Mouse (Mus musculus) neural tube, embryonic 12.5 days (tissue): ENCODE results near the gene Atg3. TPM values are rescaled to one million over a fixed set of nuclear protein-coding genes. Genes with fewer than 3 reads are reported as not detected.

ENCODE experiments used
- ATAC-seq: fragments of 200-750 bp; cut with Nextera tagmentation; 2 replicates; pipeline ENCODE4 v1.8.0; 2017; ENCODE audit warnings: low read depth, mild to moderate bottlenecking, moderate TSS enrichment, moderate library complexity; ENCODE audit not compliant: low FRiP score
- H3K27ac ChIP-seq: fragments of 300-500 bp; sonication (generic); 2 replicates; pipeline ENCODE4 v1.5.1; 2016
- H3K27me3 ChIP-seq: fragments of 300-500 bp; sonication (generic); replicated peaks from 2 replicates; pipeline ENCODE4 v1.6.1; 2016; ENCODE audit warnings: mild to moderate bottlenecking
- H3K36me3 ChIP-seq: fragments of 300-500 bp; sonication (generic); 2 replicates; pipeline ENCODE4 v1.6.1; 2016; ENCODE audit warnings: mild to moderate bottlenecking
- H3K4me1 ChIP-seq: fragments of 300-500 bp; sonication (generic); 2 replicates; pipeline ENCODE4 v1.6.1; 2016
- H3K4me2 ChIP-seq: fragments of 300-500 bp; sonication (generic); replicated peaks from 2 replicates; pipeline ENCODE4 v1.6.1; 2016; ENCODE audit warnings: mild to moderate bottlenecking
- H3K4me3 ChIP-seq: fragments of 300-500 bp; sonication (generic); 2 replicates; pipeline ENCODE4 v1.5.1; 2016
- H3K9ac ChIP-seq: fragments of 300-500 bp; sonication (generic); 2 replicates; pipeline ENCODE4 v1.6.1; 2016; ENCODE audit warnings: mild to moderate bottlenecking
- H3K9me3 ChIP-seq: fragments of 300-500 bp; sonication (generic); 2 replicates; pipeline ENCODE4 v1.6.1; 2016; ENCODE audit warnings: mild to moderate bottlenecking
- WGBS: fragments of 180-500 bp; shearing (Covaris S2); methylation state at CpG from one replicate; pipeline ENCODE4 v1.1.7; 2016; 5-methylcytosine and 5-hydroxymethylcytosine counted together
- polyA plus RNA-seq: library from polyadenylated mRNA; unstranded; fragments of >200 nt; fragmentation: Nextera tagmentation; extraction: Ambion mirVana; gene quantifications from 2 replicates; pipeline ENCODE4 v1.2.1, GENCODE M21; 2016

Atg3 gene
- polyA plus RNA-seq = 49.9 and 54.8 TPM in 2 replicates

- Histone ChIP-seq H3K9me3 (no peaks in the 10 kb centered on the region), H3K36me3 (peaks cover 4% of the 10 kb centered on the region; the same call in 1 of the 2 replicates), H3K27ac (peak within 1 kb of the TSS; percentile 86; the same call in 1 of the 2 replicates), H3K4me3 (peak within 1 kb of the TSS; percentile 83), H3K4me1 (peaks cover 11% of the 10 kb centered on the region), H3K27me3 (no peaks in the 10 kb centered on the region), H3K4me2 (peak within 1 kb of the TSS; percentile 64), H3K9ac (peak within 1 kb of the TSS; percentile 87)
- peak; percentile 99 for ATAC-seq
- under 1% methylated on average over 64 of the region's 64 CpGs for WGBS
Measured at GRCm38 (mm10) chr16:45158522-45159388, at the start of gene Atg3, which contains the start of gene Slc35a5. Gene Atg3, plus strand, starts transcription at chr16:45158785. Gene Slc35a5, minus strand, starts transcription at chr16:45158706.

DNA sequence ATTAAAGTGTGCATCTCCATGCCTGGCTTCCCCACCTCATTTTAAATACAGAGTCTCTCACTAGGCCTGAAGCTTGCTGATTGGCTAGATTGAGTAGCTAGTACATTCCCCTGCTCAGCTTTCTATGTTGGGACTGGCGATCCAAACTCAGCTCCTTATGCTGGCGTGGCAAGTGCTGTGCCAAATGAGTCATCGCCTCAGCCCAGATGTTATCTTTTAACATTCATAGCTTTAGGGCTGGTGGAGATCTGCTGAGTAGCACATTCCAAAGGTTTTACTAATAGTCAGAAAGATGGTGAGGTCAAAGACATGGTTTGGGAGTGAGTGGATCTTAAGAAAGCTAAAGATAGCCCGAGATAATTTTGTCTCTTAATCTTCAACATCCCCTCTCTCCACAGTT is 48.1 kb upstream of the Atg3 start:
- Histone ChIP-seq H3K9me3 (no peaks in the 10 kb centered on the region), H3K9ac (no peak overlapping the region), H3K4me3 (no peak overlapping the region), H3K36me3 (no peaks in the 10 kb centered on the region), H3K27ac (no peak overlapping the region), H3K4me2 (no peak overlapping the region), H3K27me3 (no peaks in the 10 kb centered on the region), H3K4me1 (no peaks in the 10 kb centered on the region)
- WGBS = 78% methylated on average over 4 of the region's 4 CpGs
- ATAC-seq = no peak

DNA sequence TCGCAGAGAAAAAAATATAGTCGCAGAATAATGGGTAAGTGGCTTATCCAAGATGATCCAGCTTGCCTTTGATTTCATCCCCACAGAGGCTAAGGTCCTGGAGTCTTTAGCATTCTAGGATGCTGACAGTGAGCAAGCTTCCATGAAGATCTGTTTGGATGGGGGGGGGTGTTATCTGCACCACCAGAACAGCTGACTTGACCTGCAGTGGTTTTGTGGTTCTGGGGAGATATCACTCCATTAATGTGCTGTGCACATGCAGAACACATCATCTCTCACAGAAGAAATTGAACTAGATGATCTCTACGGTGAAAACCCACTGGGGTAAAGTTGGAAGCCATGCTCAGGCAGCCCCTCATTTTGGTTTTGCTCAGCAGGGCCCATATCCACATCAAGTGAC is 41.4 kb upstream of the Atg3 start:
- 95% methylated on average over 3 of the region's 3 CpGs for WGBS
- H3K4me2 ChIP-seq = no peak overlapping the region
- H3K36me3 ChIP-seq = no peaks in the 10 kb centered on the region
- no peaks in the 10 kb centered on the region for H3K9me3 ChIP-seq
- H3K4me1 ChIP-seq = no peaks in the 10 kb centered on the region
- no peak overlapping the region for H3K27ac ChIP-seq
- H3K27me3 ChIP-seq = no peaks in the 10 kb centered on the region
- no peak for ATAC-seq
- no peak overlapping the region for H3K4me3 ChIP-seq
- no peak overlapping the region for H3K9ac ChIP-seq

DNA sequence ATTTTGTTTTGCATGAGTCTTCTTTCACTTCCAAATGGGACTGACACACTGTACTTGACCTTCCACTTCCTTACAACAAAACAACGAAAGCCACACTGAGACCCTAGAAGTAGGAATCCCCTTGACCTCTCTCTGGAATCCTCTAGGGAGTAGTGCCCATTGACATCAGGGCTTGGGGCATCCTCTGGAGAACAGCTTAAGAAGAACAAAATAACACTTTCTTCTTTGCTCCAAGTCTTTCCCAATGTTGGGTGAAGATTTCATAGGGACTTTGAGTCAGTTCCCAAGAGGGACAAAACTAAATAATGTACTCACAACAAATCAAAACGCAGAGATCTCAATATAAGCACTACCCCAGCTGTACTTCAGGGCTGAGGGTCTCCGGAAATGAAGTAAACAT is 39.8 kb upstream of the Atg3 start:
- H3K27ac ChIP-seq = no peak overlapping the region
- ATAC-seq = no peak
- no peak overlapping the region for H3K4me2 ChIP-seq
- H3K9me3 ChIP-seq = no peaks in the 10 kb centered on the region
- no peak overlapping the region for H3K4me3 ChIP-seq
- no peaks in the 10 kb centered on the region for H3K27me3 ChIP-seq
- H3K9ac ChIP-seq = no peak overlapping the region
- no peaks in the 10 kb centered on the region for H3K4me1 ChIP-seq
- H3K36me3 ChIP-seq = no peaks in the 10 kb centered on the region
- 84% methylated on average over 3 of the region's 3 CpGs for WGBS

- Histone ChIP-seq H3K4me2 (no peak overlapping the region), H3K36me3 (no peaks in the 10 kb centered on the region), H3K9me3 (no peaks in the 10 kb centered on the region), H3K27me3 (no peaks in the 10 kb centered on the region), H3K9ac (no peak overlapping the region), H3K4me1 (no peaks in the 10 kb centered on the region), H3K4me3 (no peak overlapping the region), H3K27ac (no peak overlapping the region)
- 79% methylated on average over 5 of the region's 5 CpGs for WGBS
- ATAC-seq = no peak
Measured at GRCm38 (mm10) chr16:45120844-45121425, 37.6 kb upstream of the Atg3 start.

- 71% methylated on average over 5 of the region's 5 CpGs for WGBS
- Histone ChIP-seq H3K9me3 (no peaks in the 10 kb centered on the region), H3K27ac (no peak overlapping the region)
Measured at GRCm38 (mm10) chr16:45122571-45122970, 36.0 kb upstream of the Atg3 start.

GRCm38 (mm10) chr16:45124230-45125203 is 34.1 kb upstream of the Atg3 start:
- Histone ChIP-seq H3K27me3 (no peaks in the 10 kb centered on the region), H3K36me3 (no peaks in the 10 kb centered on the region), H3K4me1 (no peaks in the 10 kb centered on the region), H3K27ac (no peak overlapping the region), H3K9me3 (no peaks in the 10 kb centered on the region), H3K4me3 (no peak overlapping the region), H3K4me2 (no peak overlapping the region), H3K9ac (no peak overlapping the region)
- WGBS = 77% methylated on average over 9 of the region's 9 CpGs
- no peak for ATAC-seq

More at GRCm38 (mm10) chr16:45122571-45122970, 36.0 kb upstream of the Atg3 start:
- no peak for ATAC-seq
- H3K4me1 ChIP-seq = no peaks in the 10 kb centered on the region
- no peaks in the 10 kb centered on the region for H3K36me3 ChIP-seq
- H3K4me2 ChIP-seq = no peak overlapping the region
- no peaks in the 10 kb centered on the region for H3K27me3 ChIP-seq
- H3K9ac ChIP-seq = no peak overlapping the region
- H3K4me3 ChIP-seq = no peak overlapping the region

DNA sequence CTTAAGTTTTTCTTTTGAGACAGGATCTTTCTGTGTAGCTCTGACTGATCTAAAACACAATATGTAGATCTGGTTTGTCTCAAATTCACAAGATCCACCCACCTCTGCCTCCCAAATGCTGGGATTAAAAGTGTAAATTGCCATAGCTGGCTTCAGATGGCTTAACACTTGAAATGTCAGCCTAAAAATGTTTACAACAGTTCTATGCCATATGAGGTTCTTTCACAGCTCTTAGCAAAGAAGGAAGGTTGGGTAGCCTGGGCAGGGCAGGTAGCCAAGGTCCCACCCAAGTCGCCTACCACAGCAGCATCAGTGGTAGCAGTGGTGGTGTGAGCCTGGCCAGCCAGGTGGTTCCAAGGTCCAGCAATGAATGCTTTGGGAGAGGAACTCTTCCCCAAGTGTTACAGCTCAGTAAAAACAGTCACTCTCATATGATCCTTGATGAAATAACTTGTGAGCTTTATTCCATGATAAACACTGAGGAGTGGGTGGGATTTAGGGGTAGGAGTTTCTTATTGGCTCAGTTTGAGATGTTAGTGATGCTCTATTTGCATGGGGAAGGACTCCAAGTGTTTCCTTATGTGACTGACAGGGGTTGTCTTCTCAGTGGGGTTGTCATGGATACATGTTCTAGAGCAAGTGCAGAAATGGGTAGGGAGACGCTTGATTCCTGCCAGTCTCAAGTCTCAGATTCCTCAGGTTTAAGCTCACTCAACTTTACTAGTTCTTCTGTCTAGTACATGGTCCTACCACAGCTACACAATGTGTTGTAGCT is 30.5 kb upstream of the Atg3 start:
- no peak overlapping the region for H3K27ac ChIP-seq
- WGBS = 83% methylated on average over 2 of the region's 2 CpGs
- no peak overlapping the region for H3K4me3 ChIP-seq
- no peaks in the 10 kb centered on the region for H3K4me1 ChIP-seq
- no peaks in the 10 kb centered on the region for H3K9me3 ChIP-seq
- no peak overlapping the region for H3K4me2 ChIP-seq
- no peak for ATAC-seq
- no peak overlapping the region for H3K9ac ChIP-seq
- no peaks in the 10 kb centered on the region for H3K27me3 ChIP-seq
- H3K36me3 ChIP-seq = no peaks in the 10 kb centered on the region

DNA sequence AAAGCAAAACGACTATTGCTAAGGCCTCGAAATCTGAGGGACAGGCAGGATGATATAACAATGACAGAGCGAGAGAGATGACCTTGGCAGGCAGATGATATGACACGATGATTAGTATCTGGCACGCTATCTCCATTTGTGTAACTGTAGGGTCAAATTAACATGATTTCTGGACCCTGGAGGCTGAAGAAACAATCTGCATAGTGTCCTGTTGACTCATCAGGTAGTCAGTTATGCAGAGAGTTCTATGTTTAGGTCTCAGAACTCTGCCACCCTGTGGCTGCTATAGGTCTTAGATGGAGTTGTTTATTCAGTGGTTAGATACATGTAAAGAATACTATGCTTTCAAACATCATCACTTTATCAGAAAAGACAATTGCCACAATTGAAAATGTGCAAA is 16.9 kb upstream of the Atg3 start:
- no peak overlapping the region for H3K4me2 ChIP-seq
- no peak overlapping the region for H3K27ac ChIP-seq
- 98% methylated on average over 5 of the region's 5 CpGs for WGBS
- H3K27me3 ChIP-seq = no peaks in the 10 kb centered on the region
- H3K36me3 ChIP-seq = peaks cover 73% of the 10 kb centered on the region
- 0 out of 2 replicates have a peak, but pooled peaks cover 4% of the 10 kb centered on the region for H3K9me3 ChIP-seq
- no peak for ATAC-seq
- no peaks in the 10 kb centered on the region for H3K4me1 ChIP-seq
- H3K4me3 ChIP-seq = no peak overlapping the region
- no peak overlapping the region for H3K9ac ChIP-seq

- ATAC-seq = no peak
- Histone ChIP-seq H3K4me1 (no peaks in the 10 kb centered on the region), H3K27ac (no peak overlapping the region), H3K4me3 (no peak overlapping the region), H3K27me3 (no peaks in the 10 kb centered on the region), H3K9ac (no peak overlapping the region), H3K36me3 (peaks cover 80% of the 10 kb centered on the region), H3K4me2 (no peak overlapping the region), H3K9me3 (0 out of 2 replicates have a peak, but pooled peaks cover 4% of the 10 kb centered on the region)
- 92% methylated on average over 5 of the region's 5 CpGs for WGBS
Measured at GRCm38 (mm10) chr16:45142565-45142964, 16.0 kb upstream of the Atg3 start.

- Histone ChIP-seq H3K4me3 (no peak overlapping the region), H3K27me3 (no peaks in the 10 kb centered on the region), H3K4me1 (no peaks in the 10 kb centered on the region), H3K36me3 (peaks cover 80% of the 10 kb centered on the region), H3K9me3 (0 out of 2 replicates have a peak, but pooled peaks cover 4% of the 10 kb centered on the region), H3K9ac (no peak overlapping the region), H3K27ac (no peak overlapping the region), H3K4me2 (no peak overlapping the region)
- 90% methylated on average over 6 of the region's 6 CpGs for WGBS
- ATAC-seq = no peak
Measured at GRCm38 (mm10) chr16:45145119-45145518, 13.5 kb upstream of the Atg3 start.
